Mouse (Mus musculus) T-helper 1 cell (primary cell): ENCODE measurements around the gene Tekt5.

Experiments used
- in situ Hi-C: fragments of 300-600 bp; cut with MboI, MseI; formaldehyde crosslinking; loops from one replicate; pipeline ENCODE4 v1.15.1; 2025; ENCODE audit warnings: high pct_unique_total_duplicates

Gene Tekt5

GRCm38 (mm10) chr16:10394699-10395540 lies at the start of gene Tekt5:
TSS of gene Tekt5 (minus strand) at chr16:10395490.
- in situ Hi-C loops = loop anchor here (5.0 kb wide), 1 partner anchor 118 kb away; no protein-coding TSS in a partner anchor

- in situ Hi-C loops = no loop called here
Measured at GRCm38 (mm10) chr16:10443723-10444122, 48.4 kb upstream of the Tekt5 start.

GRCm38 (mm10) chr16:10441761-10442160 lies 46.5 kb upstream of the Tekt5 start:
- in situ Hi-C loops = no loop called here

GRCm38 (mm10) chr16:10441328-10441727 lies 46.0 kb upstream of the Tekt5 start:
- in situ Hi-C loops = no loop called here

- in situ Hi-C loops = no loop called here
Measured at GRCm38 (mm10) chr16:10438055-10438454, 42.8 kb upstream of the Tekt5 start.

GRCm38 (mm10) chr16:10436166-10436565 lies 40.9 kb upstream of the Tekt5 start:
- in situ Hi-C loops = no loop called here

- in situ Hi-C loops = no loop called here
Measured at GRCm38 (mm10) chr16:10433344-10433743, 38.1 kb upstream of the Tekt5 start.

GRCm38 (mm10) chr16:10432387-10432786 lies 37.1 kb upstream of the Tekt5 start:
- in situ Hi-C loops = no loop called here

GRCm38 (mm10) chr16:10431911-10432310 lies 36.6 kb upstream of the Tekt5 start:
- in situ Hi-C loops = no loop called here

- in situ Hi-C loops = loop anchor here (5.0 kb wide), 1 partner anchor 97 kb away; no protein-coding TSS in a partner anchor
Measured at GRCm38 (mm10) chr16:10420447-10421054, 25.3 kb upstream of the Tekt5 start.

- in situ Hi-C loops = loop anchor here (10.0 kb wide), 3 partner anchors 357 to 837 kb away; partner anchors contain the start of genes Gspt1 and Rmi2
Measured at GRCm38 (mm10) chr16:10417723-10418259, 22.5 kb upstream of the Tekt5 start.

GRCm38 (mm10) chr16:10416866-10417265 lies 21.6 kb upstream of the Tekt5 start:
- in situ Hi-C loops = loop anchor here (10.0 kb wide), 3 partner anchors 358 to 838 kb away; partner anchors contain the start of genes Gspt1 and Rmi2

- in situ Hi-C loops = loop anchor here (10.0 kb wide), 3 partner anchors 359 to 839 kb away; partner anchors contain the start of genes Gspt1 and Rmi2
Measured at GRCm38 (mm10) chr16:10415976-10416375, 20.7 kb upstream of the Tekt5 start.

- in situ Hi-C loops = loop anchor here (10.0 kb wide), 3 partner anchors 363 to 843 kb away; partner anchors contain the start of genes Gspt1 and Rmi2
Measured at GRCm38 (mm10) chr16:10411764-10412746, 16.8 kb upstream of the Tekt5 start, which contains the start of gene Nubp1. TSS of gene Nubp1 (plus strand) at chr16:10411948.

GRCm38 (mm10) chr16:10399160-10399559 lies 3.9 kb upstream of the Tekt5 start:
- in situ Hi-C loops = loop anchor here (5.0 kb wide), 1 partner anchor 122 kb away; no protein-coding TSS in a partner anchor

GRCm38 (mm10) chr16:10398755-10399154 lies 3.5 kb upstream of the Tekt5 start:
- in situ Hi-C loops = loop anchor here (5.0 kb wide), 1 partner anchor 121 kb away; no protein-coding TSS in a partner anchor

GRCm38 (mm10) chr16:10392587-10392986 lies 2.7 kb downstream of the Tekt5 start:
- in situ Hi-C loops = no loop called here

GRCm38 (mm10) chr16:10388634-10389365 lies 6.5 kb downstream of the Tekt5 start:
- in situ Hi-C loops = no loop called here

- in situ Hi-C loops = no loop called here
Measured at GRCm38 (mm10) chr16:10385261-10385660, 10.0 kb downstream of the Tekt5 start.

GRCm38 (mm10) chr16:10384544-10384943 lies 10.7 kb downstream of the Tekt5 start:
- in situ Hi-C loops = no loop called here
